ENCODE assay signal across 11 mouse cellular contexts in genomic region chr11:30281096-30281495, GRCm38 (mm10).
"Had no signal": no experiment of that assay in that cellular context is flagged by ENCODE, and none has a peak within 500 bp of the region (broad histone marks: within the 10 kb centered on the region; RNA-seq: fewer than 3 reads in every experiment).

No protein-coding gene starts in this region.

- H3K4me2 ChIP-seq: limb, embryonic 12.5 days; liver, embryonic 13.5 days; midbrain, embryonic 15.5 days; neural tube, embryonic 12.5 days had no signal

- H3K9me3 ChIP-seq: limb, embryonic 12.5 days; liver, embryonic 13.5 days; midbrain, embryonic 15.5 days; neural tube, embryonic 12.5 days had no signal

- DNase-seq: liver; liver, embryonic 13.5 days; liver, postnatal 0 days; lung, postnatal 36 days; thymus, postnatal 4 days had no signal

- H3K9ac ChIP-seq: limb, embryonic 12.5 days; liver, embryonic 13.5 days; liver, postnatal 0 days; midbrain, embryonic 15.5 days; neural tube, embryonic 12.5 days had no signal

- H3K4me1 ChIP-seq: limb, embryonic 12.5 days; liver, embryonic 13.5 days; midbrain, embryonic 15.5 days; neural tube, embryonic 12.5 days had no signal

- ATAC-seq: intestine, embryonic 16.5 days; liver, postnatal 0 days; midbrain, embryonic 15.5 days had no signal

- H3K36me3 ChIP-seq: limb, embryonic 12.5 days; liver, embryonic 13.5 days; midbrain, embryonic 15.5 days; neural tube, embryonic 12.5 days had no signal

- H3K27ac ChIP-seq: layer of hippocampus, adult 2 months; limb, embryonic 12.5 days; liver, embryonic 13.5 days; midbrain, embryonic 15.5 days; neural tube, embryonic 12.5 days; stomach, postnatal 0 days had no signal

- H3K4me3 ChIP-seq: layer of hippocampus, adult 2 months; limb, embryonic 12.5 days; liver, embryonic 13.5 days; midbrain, embryonic 15.5 days; neural tube, embryonic 12.5 days had no signal

- H3K27me3 ChIP-seq: limb, embryonic 12.5 days; liver, embryonic 13.5 days; midbrain, embryonic 15.5 days; neural tube, embryonic 12.5 days had no signal
